Mouse (Mus musculus): ENCODE measurements around the gene AC124502.3.

DNA sequence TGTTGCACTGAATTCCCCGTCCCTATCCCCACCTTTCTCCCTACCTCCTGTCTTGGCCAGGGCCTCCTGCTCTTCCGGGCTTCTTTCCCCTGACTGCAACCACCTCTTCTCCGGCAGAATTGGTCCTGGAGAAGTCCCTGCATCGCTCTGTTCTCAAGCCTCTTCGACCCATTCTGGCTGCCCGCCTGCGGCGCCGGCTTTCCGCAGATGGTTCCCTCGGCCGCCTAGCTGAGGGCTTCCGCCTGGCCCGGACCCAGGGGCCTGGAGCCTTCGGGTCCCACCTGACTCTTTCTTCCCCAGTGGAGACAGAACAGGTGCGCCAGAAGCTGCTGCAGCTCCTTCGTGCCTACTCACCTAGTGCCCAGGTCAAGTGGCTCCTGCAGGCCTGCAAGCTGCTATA is 14.2 kb downstream of the AC124502.3 start:
- no peak for TF ChIP-seq TCF3 (IDR thresholded peaks at IDR 0.05; ENCODE audit: insufficient read length, low read depth)
- TF ChIP-seq POLR2A (IDR thresholded peaks at IDR 0.05; ENCODE audit: insufficient read length, low read depth): no peak
- no peak for TF ChIP-seq USF1 (IDR thresholded peaks at IDR 0.05; ENCODE audit: low read depth)
- no peak for TF ChIP-seq MAX (IDR thresholded peaks at IDR 0.05; ENCODE audit: low read depth)
- TF ChIP-seq TCF12 (IDR thresholded peaks at IDR 0.05; ENCODE audit: insufficient read depth, poor library complexity, severe bottlenecking): no peak
- TF ChIP-seq SRF (IDR thresholded peaks at IDR 0.05; ENCODE audit: control insufficient read depth, insufficient read length, low read depth): no peak
- no peak for TF ChIP-seq CEBPB (IDR thresholded peaks at IDR 0.05; ENCODE audit: insufficient read depth, poor library complexity, severe bottlenecking)
- no peak for TF ChIP-seq POLR2AphosphoS2 (IDR thresholded peaks at IDR 0.05; ENCODE audit: insufficient read length, low read depth)
- TF ChIP-seq E2F4 (IDR thresholded peaks at IDR 0.05; ENCODE audit: insufficient read depth): no peak
